Mouse (Mus musculus): ENCODE data around the gene Adprm.

The Adprm gene

GRCm38 (mm10) chr11:67082188-67082587 lies 29.8 kb upstream of the Adprm start:
- ChIA-PET CTCF (interaction anchor here in 1 of 4 experiments (0.8 to 1.4 kb wide), 3 partner anchors 13 to 28 kb away, joined by 3 to 10 read pairs (median 4); no protein-coding TSS in a partner anchor), POLR2A (interaction anchor here in 3 of 4 experiments (0.6 to 1.1 kb wide), 4 partner anchors 12 to 272 kb away, joined by 3 to 4 read pairs (median 3); no protein-coding TSS in a partner anchor)

- ChIA-PET POLR2A (interaction anchor here in 3 of 4 experiments (0.5 to 2.4 kb wide), 12 partner anchors 17 to 1305 kb away, joined by 3 to 16 read pairs (median 4); partner anchors contain the start of genes Adprm (in 2 of the 3), Sco1 (in 2 of the 3) and Tmem220 (in 1 of the 3)), CTCF (interaction anchor here (0.5 to 1.7 kb wide), 29 partner anchors 11 to 575 kb away, joined by 3 to 10 read pairs (median 4); partner anchors contain the start of genes Adprm (in 1 of the 4), Sco1 (in 1 of the 4) and Tmem220 (in 1 of the 4))
These were observed 28.8 kb upstream of the Adprm start for GRCm38 (mm10) chr11:67081125-67081649.

GRCm38 (mm10) chr11:67080168-67080567 lies 27.8 kb upstream of the Adprm start:
- ChIA-PET CTCF (interaction anchor here in 3 of 4 experiments (0.5 to 1.7 kb wide), 6 partner anchors 31 to 174 kb away, joined by 3 to 10 read pairs (median 6); no protein-coding TSS in a partner anchor), POLR2A (interaction anchor here in 3 of 4 experiments (0.6 to 2.4 kb wide), 4 partner anchors 16 to 37 kb away, joined by 3 to 16 read pairs (median 4); partner anchors contain the start of genes Adprm (in 3 of the 3) and Sco1 (in 3 of the 3))

- CTCF ChIA-PET = interaction anchor here in 2 of 4 experiments (0.5 to 0.8 kb wide), 2 partner anchors 31 kb away, joined by 3 to 7 read pairs; no protein-coding TSS in a partner anchor
- POLR2A ChIA-PET = interaction anchor here in 2 of 4 experiments (0.6 to 2.4 kb wide), 3 partner anchors 27 to 37 kb away, joined by 3 to 16 read pairs (median 4); partner anchors contain the start of genes Adprm (in 2 of the 2) and Sco1 (in 2 of the 2)
These were observed 27.3 kb upstream of the Adprm start for GRCm38 (mm10) chr11:67079740-67080139.

- POLR2A ChIA-PET = no interaction called here
- CTCF ChIA-PET = interaction anchor here in 1 of 4 experiments (1.7 kb wide), 1 partner anchor 55 kb away, joined by 4 read pairs; no protein-coding TSS in a partner anchor
These were observed 26.5 kb upstream of the Adprm start for GRCm38 (mm10) chr11:67078888-67079287.

- POLR2A ChIA-PET = no interaction called here
- CTCF ChIA-PET = interaction anchor here in 3 of 4 experiments (0.6 to 1.7 kb wide), 4 partner anchors 32 to 60 kb away, joined by 3 to 4 read pairs (median 4); no protein-coding TSS in a partner anchor
These were observed 25.6 kb upstream of the Adprm start, which contains the start of gene Myh3 for GRCm38 (mm10) chr11:67078000-67078399. Gene Myh3 (plus strand): TSS chr11:67078300.

- ChIA-PET CTCF (interaction anchor here in 2 of 4 experiments (0.6 to 1.0 kb wide), 3 partner anchors 33 to 60 kb away, joined by 3 to 4 read pairs (median 3); no protein-coding TSS in a partner anchor), POLR2A (no interaction called here)
These were observed 25.0 kb upstream of the Adprm start for GRCm38 (mm10) chr11:67077435-67077834.

GRCm38 (mm10) chr11:67076781-67077180 lies 24.4 kb upstream of the Adprm start:
- POLR2A ChIA-PET = interaction anchor here in 1 of 4 experiments (0.8 kb wide), 1 partner anchor 51 kb away, joined by 3 read pairs; no protein-coding TSS in a partner anchor
- CTCF ChIA-PET = no interaction called here

- ChIA-PET CTCF (interaction anchor here in 3 of 4 experiments (1.0 to 1.5 kb wide), 4 partner anchors 10 to 27 kb away, joined by 3 to 9 read pairs (median 6); no protein-coding TSS in a partner anchor), POLR2A (interaction anchor here in 3 of 4 experiments (0.8 to 1.6 kb wide), 5 partner anchors 12 to 37 kb away, joined by 3 to 7 read pairs (median 3); partner anchors contain the start of genes Adprm (in 1 of the 3) and Sco1 (in 1 of the 3))
These were observed 22.6 kb upstream of the Adprm start for GRCm38 (mm10) chr11:67075036-67075435.

GRCm38 (mm10) chr11:67072615-67073130 lies 20.3 kb upstream of the Adprm start:
- POLR2A ChIA-PET = interaction anchor here in 1 of 4 experiments (0.6 to 1.1 kb wide), 2 partner anchors 15 to 54 kb away, joined by 3 read pairs; no protein-coding TSS in a partner anchor
- CTCF ChIA-PET = no interaction called here

GRCm38 (mm10) chr11:67067741-67068140 lies 15.3 kb upstream of the Adprm start:
- ChIA-PET POLR2A (interaction anchor here in 1 of 4 experiments (0.7 to 1.4 kb wide), 2 partner anchors 25 to 28 kb away, joined by 3 read pairs; no protein-coding TSS in a partner anchor), CTCF (interaction anchor here in 1 of 4 experiments (0.9 kb wide), 1 partner anchor 13 kb away, joined by 3 read pairs; no protein-coding TSS in a partner anchor)

GRCm38 (mm10) chr11:67062726-67063125 lies 10.3 kb upstream of the Adprm start:
- CTCF ChIA-PET = interaction anchor here in 1 of 4 experiments (0.8 kb wide), 1 partner anchor 310 kb away, joined by 3 read pairs; no protein-coding TSS in a partner anchor

GRCm38 (mm10) chr11:67061311-67061710 lies 8.9 kb upstream of the Adprm start:
- ChIA-PET POLR2A (interaction anchor here in 2 of 4 experiments (1.2 to 1.7 kb wide), 3 partner anchors 9 kb away, joined by 3 to 4 read pairs (median 4); partner anchors contain the start of genes Adprm (in 2 of the 2) and Sco1 (in 2 of the 2)), CTCF (interaction anchor here in 1 of 4 experiments (0.7 kb wide), 1 partner anchor 25 kb away, joined by 3 read pairs; no protein-coding TSS in a partner anchor)

More at GRCm38 (mm10) chr11:67062726-67063125, 10.3 kb upstream of the Adprm start:
- POLR2A ChIA-PET = interaction anchor here in 3 of 4 experiments (0.7 to 1.2 kb wide), 5 partner anchors 9 to 18 kb away, joined by 3 to 4 read pairs (median 3); partner anchors contain the start of genes Adprm (in 1 of the 3) and Sco1 (in 1 of the 3)

- POLR2A ChIA-PET = interaction anchor here in 1 of 4 experiments (1.4 to 4.5 kb wide), 3 partner anchors 9 to 29 kb away, joined by 3 to 53 read pairs (median 3); no protein-coding TSS in a partner anchor
These were observed 2.5 kb upstream of the Adprm start for GRCm38 (mm10) chr11:67054754-67055365.

GRCm38 (mm10) chr11:67051676-67052320 lies 596 bp downstream of the Adprm start:
- ChIA-PET CTCF (interaction anchor here in 3 of 4 experiments (1.0 to 2.0 kb wide), 9 partner anchors 9 to 67 kb away, joined by 3 to 12 read pairs (median 5); no protein-coding TSS in a partner anchor), POLR2A (interaction anchor here (0.5 to 4.5 kb wide), 31 partner anchors 9 to 1262 kb away, joined by 3 to 53 read pairs (median 6); partner anchors contain the start of gene Tmem220 (in 1 of the 4))

More at GRCm38 (mm10) chr11:67054754-67055365, 2.5 kb upstream of the Adprm start:
- CTCF ChIA-PET = interaction anchor here in 1 of 4 experiments (0.8 kb wide), 1 partner anchor 26 kb away, joined by 3 read pairs; no protein-coding TSS in a partner anchor

- CTCF ChIA-PET = interaction anchor here in 3 of 4 experiments (0.7 to 2.0 kb wide), 4 partner anchors 9 to 52 kb away, joined by 3 to 8 read pairs (median 6); no protein-coding TSS in a partner anchor
- POLR2A ChIA-PET = interaction anchor here (0.6 to 2.2 kb wide), 8 partner anchors 8 to 916 kb away, joined by 3 to 14 read pairs (median 4); partner anchors contain the start of gene Cfap52 (in 1 of the 4)
These were observed 3.1 kb downstream of the Adprm start for GRCm38 (mm10) chr11:67049256-67049655.

- ChIA-PET POLR2A (interaction anchor here (0.6 to 1.9 kb wide), 14 partner anchors 9 to 459 kb away, joined by 3 to 9 read pairs (median 4); no protein-coding TSS in a partner anchor), CTCF (interaction anchor here (0.5 to 2.0 kb wide), 11 partner anchors 9 to 709 kb away, joined by 3 to 8 read pairs (median 4); no protein-coding TSS in a partner anchor)
These were observed 3.9 kb downstream of the Adprm start for GRCm38 (mm10) chr11:67048496-67048895.

All from embryonic stem cell, embryonic (primary cell).